ENCODE assay signal across 10 mouse cellular contexts in genomic region chr8:83974521-83974920, GRCm38 (mm10). TPM values are rescaled to one million over a fixed set of nuclear protein-coding genes. Genes with fewer than 3 reads are reported as not detected.
DNase-seq lines count a peak whose midpoint lies in the region; ATAC-seq and TF ChIP-seq lines count a peak whose summit lies in the region.
"Had no signal": no experiment of that assay in that cellular context is flagged by ENCODE, and none has a peak within 500 bp of the region (broad histone marks: within the 10 kb centered on the region; RNA-seq: fewer than 3 reads in every experiment).

No protein-coding gene starts in this region.

- no peak overlapping the region; the same call in 1 of the 2 replicates for H3K9ac ChIP-seq in liver, embryonic 12.5 days
- no peak overlapping the region for H3K9ac ChIP-seq in liver, embryonic 11.5 days (ENCODE audit: low read depth, low read length)
- H3K9ac ChIP-seq in liver, postnatal 0 days (replicated peaks): 0 out of 2 replicates have a peak overlapping the region, but pooled peaks have one; percentile 26
- H3K9ac ChIP-seq in midbrain, postnatal 0 days (replicated peaks; ENCODE audit: low read length, poor library complexity, severe bottlenecking): no peak overlapping the region

- no peak for TF ChIP-seq CTCF in liver, postnatal 0 days (IDR thresholded peaks at IDR 0.05; ENCODE audit: low read depth)
- TF ChIP-seq CTCF in midbrain, postnatal 0 days (IDR thresholded peaks at IDR 0.05): no peak

- H3K27ac ChIP-seq in liver, embryonic 12.5 days: no peak overlapping the region
- no peak overlapping the region for H3K27ac ChIP-seq in liver, embryonic 11.5 days (ENCODE audit: low read depth, low read length)
- no peak overlapping the region for H3K27ac ChIP-seq in liver, postnatal 0 days (ENCODE audit: low read depth)
- H3K27ac ChIP-seq in midbrain, postnatal 0 days (ENCODE audit: low read depth, low read length): no peak overlapping the region

- no peaks in the 10 kb centered on the region for H3K27me3 ChIP-seq in liver, embryonic 12.5 days (replicated peaks)
- no peaks in the 10 kb centered on the region for H3K27me3 ChIP-seq in liver, embryonic 11.5 days (replicated peaks; ENCODE audit: control insufficient read depth, insufficient read depth, low read length)
- H3K27me3 ChIP-seq in liver, postnatal 0 days (ENCODE audit: insufficient read depth, low read length): no peaks in the 10 kb centered on the region
- H3K27me3 ChIP-seq in midbrain, postnatal 0 days (ENCODE audit: insufficient read depth, low read length): no peaks in the 10 kb centered on the region
- H3K27me3 ChIP-seq: Patski had no signal

- ATAC-seq in liver, embryonic 12.5 days: no peak
- ATAC-seq in liver, embryonic 11.5 days (replicated peaks; ENCODE audit: low FRiP score): no peak
- no peak for ATAC-seq in liver, postnatal 0 days
- no peak for ATAC-seq in midbrain, postnatal 0 days (ENCODE audit: low FRiP score)
- ATAC-seq: Patski had no signal

- peak; percentile 49 for DNase-seq in cerebellum, adult 9-11 months
- DNase-seq in cerebellum, postnatal 14 days: no peak
- no peak for DNase-seq in liver, embryonic 11.5 days (ENCODE audit: low spot score)
- no peak for DNase-seq in liver, postnatal 0 days
- DNase-seq in midbrain, postnatal 0 days (ENCODE audit: low spot score): no peak
- no peak for DNase-seq in frontal cortex, postnatal 36 days (ENCODE audit: low spot score in 2 of 2)
- no peak for DNase-seq in ovary, adult 18-20 months (ENCODE audit: low spot score)
- DNase-seq: kidney, postnatal 36 days had no signal

- peaks cover 64% of the 10 kb centered on the region for H3K4me1 ChIP-seq in liver, embryonic 12.5 days
- peaks cover 27% of the 10 kb centered on the region for H3K4me1 ChIP-seq in liver, embryonic 11.5 days (replicated peaks; ENCODE audit: control insufficient read depth, insufficient read depth, low read length)
- H3K4me1 ChIP-seq in liver, postnatal 0 days (ENCODE audit: insufficient read depth): peaks cover 38% of the 10 kb centered on the region
- peaks cover 27% of the 10 kb centered on the region; the same call in 1 of the 2 replicates for H3K4me1 ChIP-seq in midbrain, postnatal 0 days (ENCODE audit: insufficient read depth, low read length)

- H3K9me3 ChIP-seq in liver, embryonic 12.5 days (replicated peaks): no peaks in the 10 kb centered on the region
- H3K9me3 ChIP-seq in liver, embryonic 11.5 days (ENCODE audit: control insufficient read depth, low read length): no peaks in the 10 kb centered on the region
- H3K9me3 ChIP-seq in liver, postnatal 0 days (ENCODE audit: low read length): no peaks in the 10 kb centered on the region
- H3K9me3 ChIP-seq in midbrain, postnatal 0 days (ENCODE audit: low read length): no peaks in the 10 kb centered on the region

- peak overlapping the region; percentile 99 for H3K4me2 ChIP-seq in liver, embryonic 12.5 days
- no peak overlapping the region for H3K4me2 ChIP-seq in liver, embryonic 11.5 days
- no peak overlapping the region for H3K4me2 ChIP-seq in liver, postnatal 0 days (ENCODE audit: low read depth, low read length)
- peak overlapping the region; percentile 91 for H3K4me2 ChIP-seq in midbrain, postnatal 0 days (ENCODE audit: low read depth, low read length, poor library complexity, severe bottlenecking)

- peaks cover 29% of the 10 kb centered on the region for H3K36me3 ChIP-seq in liver, embryonic 12.5 days
- H3K36me3 ChIP-seq in liver, embryonic 11.5 days (ENCODE audit: control insufficient read depth, insufficient read depth, low read length): no peaks in the 10 kb centered on the region; the same call in 1 of the 2 replicates
- peaks cover 3% of the 10 kb centered on the region for H3K36me3 ChIP-seq in liver, postnatal 0 days (replicated peaks; ENCODE audit: insufficient read depth, low read length)
- H3K36me3 ChIP-seq in midbrain, postnatal 0 days (ENCODE audit: insufficient read depth, low read length): 0 out of 2 replicates have a peak, but pooled peaks cover 4% of the 10 kb centered on the region

- no peak for TF ChIP-seq EP300 in liver, postnatal 0 days (IDR thresholded peaks at IDR 0.05; ENCODE audit: low read depth)

- no peak overlapping the region for H3K4me3 ChIP-seq in liver, embryonic 12.5 days
- H3K4me3 ChIP-seq in liver, embryonic 11.5 days (ENCODE audit: low read depth, low read length): no peak overlapping the region
- H3K4me3 ChIP-seq in liver, postnatal 0 days (ENCODE audit: low read depth, low read length): no peak overlapping the region
- H3K4me3 ChIP-seq in midbrain, postnatal 0 days (ENCODE audit: low read depth, low read length): no peak overlapping the region

- 81% methylated on average over 4 of the region's 4 CpGs for WGBS in liver, embryonic 12.5 days (ENCODE audit: insufficient replicate concordance)
- 84% methylated on average over 4 of the region's 4 CpGs for WGBS in liver, embryonic 11.5 days
- WGBS in liver, postnatal 0 days (ENCODE audit: insufficient replicate concordance): 85% methylated on average over 4 of the region's 4 CpGs
- 87% methylated on average over 4 of the region's 4 CpGs for WGBS in midbrain, postnatal 0 days

RNA-seq across cellular contexts. Expression of gene Prkaca, which starts 1.7 kb away (rescaled TPM):
- 81.1 and 82.0 TPM in 2 replicates for polyA plus RNA-seq in liver, embryonic 12.5 days (2016; fragmentation: Nextera tagmentation; extraction: Ambion mirVana)
- 96.9 and 99.2 TPM in 2 replicates for polyA plus RNA-seq in liver, embryonic 11.5 days (2014; fragmentation: Nextera tagmentation; extraction: Ambion mirVana)
- 28.2 and 33.9 TPM in 2 replicates for polyA plus RNA-seq in liver, postnatal 0 days (2015; fragmentation: Nextera tagmentation; extraction: Ambion mirVana)
- total RNA-seq in midbrain, postnatal 0 days (2014; rRNA removed): 190 and 218 TPM in 2 replicates
- polyA plus RNA-seq in midbrain, postnatal 0 days (2015; fragmentation: Nextera tagmentation; extraction: Ambion mirVana): 253 and 259 TPM in 2 replicates

RNA-seq across cellular contexts. Expression of gene Asf1b, which starts 19.2 kb away (rescaled TPM):
- 113 and 116 TPM in 2 replicates for polyA plus RNA-seq in liver, embryonic 12.5 days (2016; fragmentation: Nextera tagmentation; extraction: Ambion mirVana)
- 109 and 123 TPM in 2 replicates for polyA plus RNA-seq in liver, embryonic 11.5 days (2014; fragmentation: Nextera tagmentation; extraction: Ambion mirVana)
- 50.6 and 55.4 TPM in 2 replicates for polyA plus RNA-seq in liver, postnatal 0 days (2015; fragmentation: Nextera tagmentation; extraction: Ambion mirVana)
- 3.9 and 20.4 TPM in 2 replicates for total RNA-seq in midbrain, postnatal 0 days (2014; rRNA removed)
- polyA plus RNA-seq in midbrain, postnatal 0 days (2015; fragmentation: Nextera tagmentation; extraction: Ambion mirVana): 3.8 and 4.3 TPM in 2 replicates

RNA-seq across cellular contexts. Expression of gene Gm10644, which starts 19.5 kb away (rescaled TPM):
- 0.15 and 0.16 TPM in 2 replicates for polyA plus RNA-seq in liver, embryonic 12.5 days (2016; fragmentation: Nextera tagmentation; extraction: Ambion mirVana)
- polyA plus RNA-seq in liver, embryonic 11.5 days (2014; fragmentation: Nextera tagmentation; extraction: Ambion mirVana): 0.25 and 0.37 TPM in 2 replicates
- 0.14 and 0.29 TPM in 2 replicates for polyA plus RNA-seq in liver, postnatal 0 days (2015; fragmentation: Nextera tagmentation; extraction: Ambion mirVana)
- 0.47 and 0.60 TPM in 2 replicates for total RNA-seq in midbrain, postnatal 0 days (2014; rRNA removed)
- 0.36 and 0.39 TPM in 2 replicates for polyA plus RNA-seq in midbrain, postnatal 0 days (2015; fragmentation: Nextera tagmentation; extraction: Ambion mirVana)

RNA-seq across cellular contexts. Expression of gene Samd1, which starts 23.0 kb away (rescaled TPM):
- polyA plus RNA-seq in liver, embryonic 12.5 days (2016; fragmentation: Nextera tagmentation; extraction: Ambion mirVana): 8.5 and 8.7 TPM in 2 replicates
- 13.4 and 17.6 TPM in 2 replicates for polyA plus RNA-seq in liver, embryonic 11.5 days (2014; fragmentation: Nextera tagmentation; extraction: Ambion mirVana)
- 3.5 and 3.8 TPM in 2 replicates for polyA plus RNA-seq in liver, postnatal 0 days (2015; fragmentation: Nextera tagmentation; extraction: Ambion mirVana)
- total RNA-seq in midbrain, postnatal 0 days (2014; rRNA removed): 65.3 and 86.9 TPM in 2 replicates
- 4.1 and 4.6 TPM in 2 replicates for polyA plus RNA-seq in midbrain, postnatal 0 days (2015; fragmentation: Nextera tagmentation; extraction: Ambion mirVana)

RNA-seq across cellular contexts. Expression of gene 1700067K01Rik, which starts 26.8 kb away (rescaled TPM):
- 0.41 and 0.63 TPM in 2 replicates for polyA plus RNA-seq in liver, embryonic 12.5 days (2016; fragmentation: Nextera tagmentation; extraction: Ambion mirVana)
- polyA plus RNA-seq in liver, embryonic 11.5 days (2014; fragmentation: Nextera tagmentation; extraction: Ambion mirVana): 0.29 and 1.5 TPM in 2 replicates
- polyA plus RNA-seq in liver, postnatal 0 days (2015; fragmentation: Nextera tagmentation; extraction: Ambion mirVana): 0.87 and 0.99 TPM in 2 replicates
- total RNA-seq in midbrain, postnatal 0 days (2014; rRNA removed): 1.2 TPM in 1 of 2 replicates, not detected in the other
- polyA plus RNA-seq in midbrain, postnatal 0 days (2015; fragmentation: Nextera tagmentation; extraction: Ambion mirVana): 0.58 and 0.69 TPM in 2 replicates

Comparison
In these comparisons a context has a peak if more than half of its experiments do, and no peak if none do; other contexts are left out.
1. H3K4me2 ChIP-seq: peak in liver, embryonic 12.5 days (single experiment) and midbrain, postnatal 0 days (single experiment); none in liver, embryonic 11.5 days (single experiment) and liver, postnatal 0 days (single experiment).